Mouse (Mus musculus) bone marrow macrophage, adult 2 months (primary cell): ENCODE results near the gene 4930432M17Rik.

Experiments
- CTCF ChIP-seq: IDR thresholded peaks from 2 replicates; pipeline ENCODE4 v1.5.1; 2012; ENCODE audit warnings: low read depth, mild to moderate bottlenecking, low read length, moderate library complexity
- POLR2A ChIP-seq: IDR thresholded peaks from 2 replicates; pipeline ENCODE4 v1.6.1; 2012; ENCODE audit warnings: mild to moderate bottlenecking, low read depth, low read length, borderline replicate concordance

GRCm38 (mm10) chr3:121715741-121716459 is 45.3 kb downstream of the 4930432M17Rik start:
- no peak for TF ChIP-seq CTCF
- no peak for TF ChIP-seq POLR2A
